Mouse (Mus musculus) retina, postnatal 7 days (tissue): ENCODE results near the gene Btg1.

Experiments
- DNase-seq: peaks from one replicate; pipeline ENCODE4 v3.0.0-alpha.2; 2012; ENCODE audit warnings: low read depth, low spot score

The Btg1 gene

DNA sequence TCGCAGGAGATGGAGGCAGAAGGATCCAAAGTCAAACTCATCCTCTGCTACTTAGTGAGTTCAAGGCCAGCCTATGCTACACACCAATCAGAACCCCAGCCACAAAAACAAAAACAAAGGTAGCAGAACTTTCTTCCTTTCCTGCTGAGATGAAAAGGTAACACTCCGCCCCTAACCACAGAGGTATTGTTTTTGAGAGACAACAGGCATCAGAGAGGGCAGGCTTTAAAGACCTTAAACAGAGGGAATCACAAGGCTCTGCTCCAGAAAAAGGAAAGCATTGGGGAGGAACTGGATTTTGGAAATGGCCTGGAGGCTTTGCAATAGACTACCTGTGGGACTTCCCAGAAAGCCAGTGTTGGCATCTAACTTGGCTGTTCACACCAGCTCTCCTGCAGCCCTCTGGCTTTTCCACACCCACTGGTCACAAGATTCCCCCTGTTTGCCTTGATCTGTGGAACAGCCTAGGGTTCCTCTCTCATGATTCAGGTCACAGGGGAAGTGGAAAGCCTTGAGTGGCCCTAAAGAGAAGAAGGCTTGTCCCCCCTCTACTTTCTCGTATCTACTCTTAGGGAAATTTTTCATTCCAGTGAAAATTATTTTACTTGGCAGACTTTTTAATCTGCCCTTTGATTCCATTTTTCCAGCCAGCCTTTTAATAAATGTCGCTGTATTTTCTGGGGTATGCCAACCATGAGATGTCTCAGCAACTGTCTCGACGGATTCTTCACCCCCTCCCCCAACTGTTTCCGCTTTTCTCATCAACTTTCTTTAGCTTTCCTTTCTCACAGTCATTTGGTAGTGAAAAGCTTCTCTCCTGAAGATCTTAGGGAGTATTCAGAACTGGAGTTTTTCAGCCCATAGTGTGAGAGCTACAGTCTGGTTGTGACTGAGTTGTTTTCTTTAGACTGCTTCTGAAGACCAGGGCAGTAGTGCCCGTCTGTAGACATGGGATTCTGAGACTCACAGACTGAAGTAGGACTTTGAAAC is 7.2 kb upstream of the Btg1 start:
- no peak for DNase-seq

DNA sequence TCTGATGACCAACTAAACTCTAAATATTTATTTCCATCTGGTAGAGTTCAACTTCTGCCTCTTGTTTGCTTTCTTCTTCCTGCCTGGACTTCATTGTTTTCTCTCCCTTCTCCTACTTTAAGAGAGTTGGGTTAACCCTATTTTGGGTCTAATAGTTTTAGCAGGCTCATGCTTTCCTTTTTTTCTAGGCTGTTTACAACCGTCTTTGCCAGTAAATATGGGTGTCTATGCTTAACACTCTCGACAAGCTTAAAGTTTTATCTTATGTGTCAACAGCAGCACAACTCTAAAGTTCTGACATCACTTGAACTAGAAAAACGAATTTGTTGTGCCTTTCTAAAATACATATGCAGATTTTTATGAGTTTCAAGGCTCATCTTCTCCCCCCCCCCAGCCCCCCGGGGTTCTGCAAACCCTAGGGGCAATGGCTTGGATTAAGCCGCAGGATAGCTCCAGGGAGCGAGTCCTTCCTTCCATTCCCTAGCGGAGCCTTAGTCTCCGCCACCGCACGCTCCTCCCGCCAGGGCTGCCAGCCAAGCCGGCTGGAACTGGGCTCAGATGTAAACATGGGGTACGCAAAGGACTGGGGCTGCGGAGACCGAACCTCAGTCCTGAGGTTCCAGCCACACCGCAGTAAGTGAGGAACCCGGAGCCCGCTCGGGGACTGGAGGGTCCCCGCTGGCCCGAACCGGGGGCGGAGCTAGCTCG is 651 bp upstream of the Btg1 start:
- DNase-seq: no peak

DNA sequence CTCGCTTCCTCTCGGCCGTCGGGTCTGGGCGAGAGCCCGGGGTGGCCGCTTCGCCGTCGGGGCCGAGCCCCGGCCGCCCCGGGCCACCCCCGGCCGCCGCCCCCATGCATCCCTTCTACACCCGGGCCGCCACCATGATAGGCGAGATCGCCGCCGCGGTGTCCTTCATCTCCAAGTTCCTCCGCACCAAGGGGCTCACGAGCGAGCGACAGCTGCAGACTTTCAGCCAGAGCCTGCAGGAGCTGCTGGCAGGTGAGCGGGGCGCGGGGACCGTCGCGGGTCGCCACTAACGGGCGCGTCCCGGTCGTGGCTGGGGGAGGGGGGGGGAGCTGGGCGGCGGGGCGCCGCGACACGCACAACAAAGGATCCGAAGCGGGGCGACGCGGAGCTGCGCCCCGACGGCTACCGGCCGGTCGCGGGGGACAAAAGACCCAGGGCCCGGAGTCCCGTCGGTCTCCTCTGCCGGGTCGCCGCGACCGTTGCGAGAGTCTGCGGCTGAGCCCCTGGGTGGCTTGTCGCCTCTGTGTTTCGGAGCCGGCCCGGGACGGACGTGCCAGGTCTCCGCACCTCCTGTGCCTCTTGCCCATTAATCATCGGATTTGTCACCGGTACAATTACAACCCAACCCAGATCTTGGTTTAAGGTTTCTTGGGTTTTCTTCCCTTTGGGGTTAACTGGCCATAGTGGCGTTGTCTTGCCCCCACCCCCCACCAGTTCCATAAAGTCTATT is 580 bp downstream of the Btg1 start:
- no peak for DNase-seq

GRCm38 (mm10) chr10:96617951-96618575 is 1.3 kb downstream of the Btg1 start:
- DNase-seq: no peak

GRCm38 (mm10) chr10:96619951-96620889 is 3.4 kb downstream of the Btg1 start:
- no peak for DNase-seq

DNA sequence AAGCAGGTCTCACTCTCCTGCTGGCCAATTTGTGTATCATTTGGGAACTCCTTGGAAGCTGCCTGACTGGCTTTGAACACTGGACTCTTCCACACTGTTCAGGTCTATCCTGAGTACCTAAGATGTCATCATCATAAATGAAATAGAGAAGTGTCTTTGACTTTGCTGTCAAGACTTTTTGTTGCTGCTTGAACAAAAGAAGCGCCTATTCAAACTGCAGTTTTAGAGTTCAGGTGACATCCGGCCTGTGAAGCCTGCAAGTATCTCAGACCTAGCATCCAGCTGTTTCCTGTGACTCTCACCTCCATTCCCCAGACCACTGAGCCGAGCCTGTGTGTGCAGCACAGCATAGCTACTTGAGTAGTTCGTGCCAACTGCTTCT is 4.1 kb downstream of the Btg1 start:
- DNase-seq: no peak

DNA sequence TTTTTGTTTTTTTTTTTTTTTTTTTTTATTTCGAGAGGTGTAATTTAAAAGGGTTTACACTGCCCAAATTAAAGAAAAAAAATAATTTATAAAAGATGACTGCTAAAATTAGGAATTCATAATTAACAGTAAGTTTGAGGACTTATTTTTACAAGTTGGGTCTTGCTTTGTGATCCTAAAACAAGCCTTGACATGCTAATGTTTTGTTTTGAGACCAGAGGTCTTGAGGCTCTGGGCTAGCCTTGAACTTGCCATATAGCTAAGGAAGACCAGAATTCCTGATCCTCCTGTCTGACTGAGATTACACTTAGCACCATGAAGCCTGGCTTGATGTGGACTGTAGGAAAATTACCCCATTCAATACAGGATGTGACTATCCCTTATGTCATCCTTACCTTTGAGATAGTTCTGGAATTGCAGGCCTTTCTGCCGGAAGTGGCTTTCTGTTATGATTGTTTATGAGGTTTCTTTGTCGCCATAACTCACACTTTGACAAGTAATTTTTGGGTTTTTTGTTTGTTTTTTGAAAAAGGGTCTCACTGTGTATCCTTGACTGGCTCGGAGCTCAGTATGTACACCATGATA is 4.6 kb downstream of the Btg1 start:
- DNase-seq: no peak

DNA sequence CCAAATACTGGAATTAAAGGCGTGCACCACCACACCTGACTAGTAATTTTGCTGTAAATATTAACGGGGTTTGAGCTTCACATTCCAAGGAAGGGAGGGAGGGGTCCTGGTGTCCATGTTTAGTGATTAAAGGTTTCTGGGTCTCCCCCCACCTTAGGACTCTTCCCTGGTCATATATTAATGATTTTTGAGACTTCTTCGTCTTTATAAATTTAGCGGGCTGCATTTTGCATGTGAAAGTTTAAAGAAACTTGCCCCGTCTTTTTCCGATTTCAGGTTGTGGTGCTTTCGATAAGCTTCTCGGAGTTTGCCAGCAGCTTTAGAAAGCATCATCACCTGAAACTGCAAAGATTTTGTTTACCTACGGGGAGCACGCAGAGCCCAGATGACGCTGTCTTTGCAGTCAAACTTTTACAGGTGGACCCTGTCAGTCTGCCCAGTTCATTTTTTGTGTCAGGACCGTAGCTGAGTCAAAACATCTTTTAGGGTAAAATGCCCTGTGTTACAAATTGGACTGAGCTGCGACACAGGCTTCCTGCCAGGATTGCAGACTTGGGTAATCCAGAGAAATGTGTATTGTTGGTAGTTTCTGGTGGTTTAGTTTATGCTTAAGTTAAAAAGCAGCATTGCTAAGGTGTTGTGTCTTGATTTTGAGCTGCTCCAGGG is 5.3 kb downstream of the Btg1 start:
- no peak for DNase-seq

GRCm38 (mm10) chr10:96622761-96623632 is 6.2 kb downstream of the Btg1 start:
- no peak for DNase-seq

DNA sequence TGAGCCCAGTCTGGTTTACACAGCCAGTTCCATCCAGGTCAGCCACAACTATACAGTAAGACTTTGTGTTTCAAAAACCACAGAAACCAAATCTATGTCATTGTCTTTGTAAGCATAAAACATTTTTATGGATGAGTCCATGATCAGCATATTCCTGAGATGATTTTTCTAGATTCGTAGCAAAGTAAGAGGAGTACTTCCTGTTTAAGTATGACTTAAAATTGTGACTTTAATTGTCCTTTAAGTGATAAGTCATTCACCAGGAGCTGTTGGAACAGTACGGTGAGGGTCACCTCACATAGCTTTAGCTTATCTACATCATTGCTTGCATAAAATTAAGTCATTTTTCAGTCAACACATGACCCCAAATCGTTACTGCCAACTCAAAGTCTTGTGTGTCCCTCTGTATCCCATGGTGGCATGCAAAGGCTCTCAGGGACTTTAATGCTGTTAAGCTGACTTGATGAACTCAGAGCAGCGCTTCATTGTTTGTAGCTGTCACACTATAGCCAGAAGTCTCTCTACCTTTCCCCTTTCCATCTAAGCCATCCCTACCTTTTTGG is 6.9 kb downstream of the Btg1 start:
- no peak for DNase-seq

DNA sequence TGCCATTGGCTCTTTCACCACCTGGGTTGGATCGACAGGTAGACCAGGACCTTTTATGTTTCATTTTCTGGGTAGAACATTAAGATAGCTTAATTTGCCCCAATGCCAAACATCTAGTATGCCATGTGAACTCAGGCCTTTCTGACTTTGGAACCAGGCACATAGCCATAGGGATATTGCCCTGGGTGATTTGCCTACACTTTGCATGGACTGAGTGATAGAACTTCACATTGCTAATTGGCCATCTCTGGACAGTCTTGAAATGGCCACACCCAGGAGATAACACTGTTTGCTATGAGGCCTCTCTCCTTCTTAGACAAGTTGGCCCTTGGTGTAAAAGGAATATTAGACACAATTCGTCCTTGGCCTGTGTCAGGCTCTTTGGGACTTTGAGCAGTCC is 7.6 kb downstream of the Btg1 start:
- DNase-seq: no peak

DNA sequence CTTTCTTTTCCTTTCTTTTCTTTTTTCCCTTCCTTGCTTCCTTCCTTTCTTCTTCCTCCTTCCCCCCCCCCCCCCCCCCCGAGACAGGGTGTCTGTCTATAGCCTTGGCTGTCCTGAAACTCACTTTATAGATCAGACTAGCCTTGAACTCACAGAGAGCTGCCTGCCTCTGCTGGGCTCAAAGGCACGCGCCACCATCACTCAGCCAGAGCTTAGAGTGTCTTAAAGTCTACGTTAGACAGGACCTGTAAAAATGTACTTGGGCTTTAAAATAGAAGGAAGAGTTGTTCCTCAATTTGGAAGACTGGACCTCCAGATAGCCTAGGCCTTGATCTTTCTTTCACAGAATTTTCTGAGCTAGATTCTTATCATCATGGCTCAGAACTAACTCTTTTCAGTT is 8.3 kb downstream of the Btg1 start:
- no peak for DNase-seq

DNA sequence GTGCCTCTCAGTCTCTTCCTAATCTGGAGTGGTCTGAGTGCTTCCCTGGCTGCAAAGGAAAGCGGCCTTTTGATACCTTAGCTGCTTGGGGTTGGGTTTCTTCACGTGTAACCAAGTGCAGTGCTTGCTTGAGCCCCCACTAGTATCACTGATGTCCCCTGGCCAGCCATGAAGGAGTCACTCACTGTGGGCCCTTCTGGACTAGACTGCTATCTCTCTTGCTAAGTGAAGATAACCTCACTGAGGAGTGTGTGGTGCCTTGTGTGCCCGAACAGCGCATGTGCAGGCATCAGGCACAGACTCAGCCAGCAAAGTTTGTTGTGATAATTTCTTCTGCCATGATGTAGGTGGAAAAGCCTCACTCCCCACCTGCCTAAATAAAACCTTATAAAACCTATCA is 8.9 kb downstream of the Btg1 start:
- no peak for DNase-seq

DNA sequence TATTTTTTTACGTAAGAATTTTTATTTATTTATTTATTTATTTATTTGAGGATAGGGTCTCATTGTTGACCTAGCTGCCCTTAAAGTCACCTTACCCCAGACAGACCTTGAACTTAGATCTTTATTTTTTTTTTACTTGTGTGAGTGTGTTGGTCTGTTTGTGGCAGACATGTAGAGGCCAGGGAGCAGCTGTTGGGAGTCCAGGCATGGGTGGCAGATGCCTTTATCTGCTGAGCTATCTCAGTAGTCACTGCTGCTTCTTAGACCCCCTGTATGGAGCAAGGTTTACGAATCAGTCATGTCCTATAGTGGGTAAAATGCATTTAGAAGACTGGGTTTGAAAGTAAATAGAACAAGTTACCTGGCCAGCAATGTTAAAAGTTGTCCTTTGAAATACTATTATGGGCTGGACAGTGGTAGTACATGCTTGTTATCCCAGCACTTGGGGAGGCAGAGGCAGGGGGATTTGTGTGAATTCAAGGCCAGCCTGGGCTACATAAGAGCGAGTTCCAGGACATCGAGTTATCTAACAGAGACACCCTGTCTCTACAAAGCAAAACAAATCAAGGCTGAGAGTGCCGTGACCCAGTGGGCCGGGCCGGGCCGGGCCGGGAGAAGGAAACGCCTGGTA is 9.4 kb downstream of the Btg1 start:
- no peak for DNase-seq

DNA sequence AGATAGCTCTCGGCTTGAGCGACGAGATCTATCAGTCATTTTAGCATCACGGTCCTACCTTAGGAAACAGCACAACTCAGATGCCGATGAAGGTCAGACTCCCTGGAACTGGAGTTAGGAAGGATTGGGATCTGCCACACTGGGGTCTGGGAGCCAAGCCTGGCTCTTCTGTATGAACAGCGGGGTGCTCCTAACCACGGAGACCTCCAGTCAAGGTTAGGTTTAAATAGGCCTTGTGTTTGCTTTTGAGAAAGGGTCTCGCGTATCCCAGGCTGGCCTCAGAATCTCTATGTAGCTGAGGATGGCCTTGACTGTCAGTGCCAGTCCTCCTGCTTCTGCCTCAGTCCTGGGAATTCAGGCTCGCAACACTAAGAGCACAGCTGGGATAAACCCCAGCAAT is 10.5 kb downstream of the Btg1 start:
- no peak for DNase-seq

GRCm38 (mm10) chr10:96628100-96628912 is 11.5 kb downstream of the Btg1 start:
- DNase-seq: no peak

GRCm38 (mm10) chr10:96628913-96629199 is 12.1 kb downstream of the Btg1 start:
- no peak for DNase-seq
